Mouse (Mus musculus) forebrain, embryonic 13.5 days (tissue): ENCODE measurements around the gene Olfr1388. TPM values are rescaled to one million over a fixed set of nuclear protein-coding genes. Genes with fewer than 3 reads are reported as not detected.
"Not testable (repeated sequence)": the region's sequence is repeated elsewhere in the genome, so short reads cannot be mapped to it uniquely, and the experiment has no call there.

Experiments
- ATAC-seq: fragments of 200-750 bp; cut with Nextera tagmentation; 2 replicates; pipeline ENCODE4 v1.8.0; 2017
- H3K27ac ChIP-seq: fragments of 300-500 bp; sonication (generic); 2 replicates; pipeline ENCODE4 v1.5.1; 2015; ENCODE audit warnings: inconsistent platforms, mild to moderate bottlenecking, moderate library complexity
- H3K27me3 ChIP-seq: fragments of 300-500 bp; sonication (generic); 2 replicates; pipeline ENCODE4 v1.6.1; 2015; ENCODE audit warnings: mild to moderate bottlenecking, inconsistent platforms
- H3K36me3 ChIP-seq: fragments of 300-500 bp; sonication (generic); 2 replicates; pipeline ENCODE4 v1.6.1; 2015; ENCODE audit warnings: mild to moderate bottlenecking, inconsistent platforms; ENCODE audit not compliant: poor library complexity, severe bottlenecking
- H3K4me1 ChIP-seq: fragments of 300-500 bp; sonication (generic); 2 replicates; pipeline ENCODE4 v1.6.1; 2015; ENCODE audit warnings: inconsistent platforms
- H3K4me2 ChIP-seq: fragments of 300-500 bp; sonication (generic); 2 replicates; pipeline ENCODE4 v1.6.1; 2015; ENCODE audit warnings: inconsistent platforms, mild to moderate bottlenecking, moderate library complexity
- H3K4me3 ChIP-seq: fragments of 300-500 bp; sonication (generic); 2 replicates; pipeline ENCODE4 v1.5.1; 2015; ENCODE audit warnings: mild to moderate bottlenecking, inconsistent platforms
- H3K9ac ChIP-seq: fragments of 300-500 bp; sonication (generic); 2 replicates; pipeline ENCODE4 v1.6.1; 2015; ENCODE audit warnings: mild to moderate bottlenecking, inconsistent platforms
- H3K9me3 ChIP-seq: fragments of 300-500 bp; sonication (generic); replicated peaks from 2 replicates; pipeline ENCODE4 v1.6.1; 2016; ENCODE audit warnings: inconsistent platforms
- WGBS: fragments of 180-500 bp; shearing (Covaris S2); methylation state at CpG from one replicate; pipeline ENCODE4 v1.1.7; 2015; 5-methylcytosine and 5-hydroxymethylcytosine counted together
- polyA plus RNA-seq: library from polyadenylated mRNA; unstranded; fragments of >200 nt; fragmentation: Nextera tagmentation; extraction: Ambion mirVana; gene quantifications from 2 replicates; pipeline ENCODE4 v1.2.1, GENCODE M21; 2015

Gene Olfr1388
- 0.05 and 0.10 TPM in 2 replicates for polyA plus RNA-seq

- H3K4me3 ChIP-seq: no peak within 1 kb of the TSS
- peaks cover 3% of the 10 kb centered on the region; the same call in 1 of the 2 replicates for H3K9me3 ChIP-seq
- H3K36me3 ChIP-seq: no peaks in the 10 kb centered on the region
- H3K27me3 ChIP-seq: no peaks in the 10 kb centered on the region
- H3K4me1 ChIP-seq: no peaks in the 10 kb centered on the region
- H3K4me2 ChIP-seq: no peak within 1 kb of the TSS
- WGBS: 57% methylated on average over 3 of the region's 3 CpGs
- no peak within 1 kb of the TSS for H3K27ac ChIP-seq
- no peak for ATAC-seq
- H3K9ac ChIP-seq: no peak within 1 kb of the TSS
These were observed at the start of gene Olfr1388 for GRCm38 (mm10) chr11:49436411-49436810. Gene Olfr1388 (plus strand): TSS chr11:49436624.

DNA sequence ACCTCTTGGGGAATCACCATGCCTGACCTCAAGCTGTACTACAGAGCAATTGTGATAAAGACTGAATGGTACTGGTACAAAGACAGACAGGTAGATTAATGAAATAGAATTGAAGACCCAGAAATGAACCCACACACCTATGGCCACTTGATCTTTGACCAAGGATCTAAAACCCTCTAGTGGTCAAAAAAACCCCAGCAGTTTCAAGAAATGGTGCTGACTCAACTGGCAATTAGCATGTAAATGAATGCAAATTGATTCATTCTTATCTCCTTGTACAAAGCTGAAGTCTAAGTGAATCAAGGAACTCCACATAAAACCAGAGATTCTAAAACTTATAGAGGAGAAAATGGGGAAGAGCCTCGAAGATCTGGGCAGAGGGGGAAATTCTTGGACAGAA is 43.7 kb upstream of the Olfr1388 start:
- ATAC-seq, H3K27me3 ChIP-seq, H3K4me2 ChIP-seq, H3K27ac ChIP-seq, H3K9me3 ChIP-seq, H3K4me1 ChIP-seq, H3K9ac ChIP-seq, H3K36me3 ChIP-seq, H3K4me3 ChIP-seq: not testable (repeated sequence)
- WGBS: 80% methylated on average over 1 of the region's 1 CpGs

- H3K4me2 ChIP-seq: no peak overlapping the region
These were observed 29.6 kb upstream of the Olfr1388 start for GRCm38 (mm10) chr11:49406784-49407183.

DNA sequence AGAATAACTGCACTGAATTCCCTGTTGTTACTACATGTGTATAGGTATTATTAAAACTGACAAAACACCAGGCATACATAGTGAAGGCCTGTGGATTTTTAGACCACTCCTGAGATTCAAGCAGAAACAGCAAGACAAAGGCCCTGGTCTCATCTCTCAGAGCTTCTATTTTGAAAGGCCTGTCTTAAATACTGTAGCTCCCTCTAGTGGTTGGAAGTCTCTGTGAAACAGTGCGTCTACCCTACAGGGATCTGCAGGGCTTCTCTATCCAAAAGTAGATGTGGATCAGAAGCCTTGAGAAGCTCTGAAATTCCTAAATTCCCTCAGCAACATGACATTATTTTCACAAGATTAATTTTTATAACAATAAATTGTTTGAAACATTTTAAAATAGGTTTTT is 25.9 kb upstream of the Olfr1388 start:
- WGBS: 36% methylated on average over 1 of the region's 1 CpGs
- no peak overlapping the region for H3K27ac ChIP-seq
- no peak overlapping the region for H3K9ac ChIP-seq
- H3K36me3 ChIP-seq: no peaks in the 10 kb centered on the region
- H3K9me3 ChIP-seq: no peaks in the 10 kb centered on the region
- no peaks in the 10 kb centered on the region for H3K4me1 ChIP-seq
- no peak overlapping the region for H3K4me2 ChIP-seq
- ATAC-seq: no peak
- no peak overlapping the region for H3K4me3 ChIP-seq
- H3K27me3 ChIP-seq: no peaks in the 10 kb centered on the region

More at GRCm38 (mm10) chr11:49406784-49407183, 29.6 kb upstream of the Olfr1388 start:
- 83% methylated on average over 3 of the region's 3 CpGs for WGBS
- H3K36me3 ChIP-seq: no peaks in the 10 kb centered on the region
- H3K27ac ChIP-seq: no peak overlapping the region
- H3K9me3 ChIP-seq: no peaks in the 10 kb centered on the region
- no peak overlapping the region for H3K9ac ChIP-seq
- no peaks in the 10 kb centered on the region for H3K4me1 ChIP-seq
- no peaks in the 10 kb centered on the region for H3K27me3 ChIP-seq
- H3K4me3 ChIP-seq: no peak overlapping the region
- ATAC-seq: no peak

DNA sequence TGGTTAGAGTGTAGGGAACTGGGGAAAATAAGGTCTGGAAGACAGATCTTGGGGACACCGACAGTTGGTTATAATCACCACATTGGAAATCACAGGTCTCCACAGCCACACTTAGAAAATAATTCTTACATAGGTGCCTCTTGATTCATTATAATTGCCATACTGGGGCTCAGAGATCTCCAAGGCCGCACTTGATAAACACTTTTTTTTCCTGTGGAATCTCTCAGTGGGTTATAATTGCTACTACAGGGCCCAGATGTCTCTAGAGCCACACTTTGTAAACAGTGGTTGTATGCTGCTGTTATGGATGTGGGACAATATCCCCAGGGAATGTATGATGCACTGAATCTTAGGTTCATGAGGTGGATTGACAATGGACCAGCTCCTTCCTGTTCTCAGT is 13.7 kb upstream of the Olfr1388 start, which contains the start of gene Olfr1389:
Gene Olfr1389, plus strand, starts transcription at position 301 of the 400 bp plus-strand sequence.
- 95% methylated on average over 2 of the region's 2 CpGs for WGBS

DNA sequence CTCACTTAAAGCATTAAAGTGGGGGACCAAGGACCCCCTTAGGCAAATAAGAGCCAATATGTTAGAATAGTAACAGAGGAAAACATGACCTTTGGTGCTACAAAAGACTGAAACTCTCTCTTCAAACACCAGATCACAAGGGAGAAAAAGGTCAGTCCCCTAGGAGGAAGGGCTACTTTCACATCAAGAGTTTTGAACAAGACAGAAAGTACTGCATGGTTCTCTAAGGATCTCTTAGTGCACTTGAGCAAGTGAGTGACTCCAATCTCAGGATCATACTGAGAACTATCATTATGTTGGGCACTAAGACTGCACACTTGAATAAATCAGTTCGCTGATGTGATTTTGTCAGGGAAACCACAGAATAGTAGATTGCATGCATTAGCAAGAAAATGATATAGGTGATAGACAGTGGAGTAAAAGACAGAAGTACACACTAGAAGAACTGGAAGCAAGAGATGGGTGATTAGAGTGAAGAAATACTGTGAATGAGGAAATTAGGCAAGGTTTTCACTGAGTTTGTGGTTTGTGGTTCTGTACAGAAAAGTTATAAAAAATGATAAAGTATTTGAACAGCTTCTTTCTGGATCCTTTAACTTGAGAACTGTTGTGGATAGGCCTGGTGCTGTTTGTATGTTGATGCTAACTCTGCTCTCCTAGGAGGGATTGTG is 11.0 kb upstream of the Olfr1388 start:
- H3K9ac ChIP-seq: no peak overlapping the region
- no peak overlapping the region for H3K4me3 ChIP-seq
- H3K4me2 ChIP-seq: no peak overlapping the region
- H3K4me1 ChIP-seq: no peaks in the 10 kb centered on the region
- H3K27me3 ChIP-seq: no peaks in the 10 kb centered on the region
- no peak for ATAC-seq
- no peak overlapping the region for H3K27ac ChIP-seq
- no peaks in the 10 kb centered on the region for H3K9me3 ChIP-seq
- no peaks in the 10 kb centered on the region for H3K36me3 ChIP-seq
- 83% methylated on average over 1 of the region's 1 CpGs for WGBS

More for the DNA sequence above, 13.7 kb upstream of the Olfr1388 start, which contains the start of gene Olfr1389:
- Histone ChIP-seq H3K4me3 (no peak within 1 kb of the TSS), H3K9me3 (no peaks in the 10 kb centered on the region), H3K27me3 (no peaks in the 10 kb centered on the region), H3K9ac (no peak within 1 kb of the TSS), H3K27ac (no peak within 1 kb of the TSS), H3K36me3 (no peaks in the 10 kb centered on the region), H3K4me1 (no peaks in the 10 kb centered on the region), H3K4me2 (no peak within 1 kb of the TSS)
- ATAC-seq: no peak

DNA sequence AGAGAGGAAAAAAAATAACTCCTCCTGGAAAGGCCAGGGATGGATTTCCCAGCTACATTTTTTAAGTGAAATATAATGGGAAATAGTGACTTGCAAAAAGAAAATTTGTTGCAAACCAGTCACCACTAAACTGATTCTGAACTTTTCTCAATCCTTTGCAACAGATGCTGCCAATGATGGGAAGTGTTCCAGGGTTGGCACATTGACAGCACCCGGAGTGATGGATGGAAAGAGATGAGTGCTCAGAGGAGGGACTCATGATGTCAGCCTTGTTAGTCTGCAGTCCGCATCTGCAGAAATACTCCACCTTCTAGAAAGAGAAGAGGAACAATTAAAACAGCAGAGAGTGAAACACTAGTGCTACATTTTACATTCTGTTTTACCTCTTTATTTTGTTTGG is 6.8 kb upstream of the Olfr1388 start:
- Histone ChIP-seq H3K9ac (no peak overlapping the region), H3K4me1 (no peaks in the 10 kb centered on the region), H3K4me3 (no peak overlapping the region), H3K27ac (no peak overlapping the region), H3K4me2 (no peak overlapping the region), H3K27me3 (no peaks in the 10 kb centered on the region), H3K9me3 (peaks cover 3% of the 10 kb centered on the region; the same call in 1 of the 2 replicates), H3K36me3 (no peaks in the 10 kb centered on the region)
- no peak for ATAC-seq
- 86% methylated on average over 2 of the region's 2 CpGs for WGBS

- no peak for ATAC-seq
- Histone ChIP-seq H3K27ac (no peak within 1 kb of the TSS), H3K4me3 (no peak within 1 kb of the TSS), H3K36me3 (no peaks in the 10 kb centered on the region), H3K9ac (no peak within 1 kb of the TSS), H3K9me3 (no peaks in the 10 kb centered on the region), H3K4me1 (no peaks in the 10 kb centered on the region), H3K4me2 (no peak within 1 kb of the TSS), H3K27me3 (no peaks in the 10 kb centered on the region)
- 79% methylated on average over 1 of the region's 1 CpGs for WGBS
These were observed 18.6 kb downstream of the Olfr1388 start, which contains the start of gene Olfr1387 for GRCm38 (mm10) chr11:49455043-49455442. Gene Olfr1387 (plus strand): TSS chr11:49455343.

DNA sequence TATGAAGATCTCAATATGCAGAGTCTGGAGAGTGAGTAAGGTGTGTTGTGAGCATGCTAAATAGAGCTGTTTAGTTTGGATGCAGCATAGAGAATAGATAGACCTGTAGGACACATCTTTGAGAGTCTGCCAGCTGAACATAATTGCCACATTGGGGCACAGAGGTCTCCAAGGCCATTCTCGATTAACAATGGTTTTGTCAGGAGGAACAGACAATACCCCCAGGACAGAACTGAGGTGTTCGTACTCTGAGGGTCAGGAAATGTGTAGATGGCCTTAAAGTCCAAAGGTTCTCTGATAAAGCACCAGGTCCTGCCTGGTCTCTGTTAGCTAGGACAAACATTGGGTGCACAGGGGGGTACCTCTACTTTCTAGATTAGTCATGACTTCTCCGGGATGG is 28.3 kb downstream of the Olfr1388 start, which contains the start of gene Olfr1386:
Gene Olfr1386, plus strand, starts transcription at position 301 of the 400 bp plus-strand sequence.
- H3K36me3 ChIP-seq, H3K9me3 ChIP-seq, H3K4me3 ChIP-seq, H3K4me2 ChIP-seq, H3K9ac ChIP-seq, H3K27me3 ChIP-seq, H3K4me1 ChIP-seq, ATAC-seq, H3K27ac ChIP-seq: not testable (repeated sequence)
- WGBS: 84% methylated on average over 3 of the region's 3 CpGs

- ATAC-seq: no peak
- WGBS: 75% methylated on average over 4 of the region's 4 CpGs
- Histone ChIP-seq H3K4me3 (no peak overlapping the region), H3K4me1 (no peaks in the 10 kb centered on the region), H3K9me3 (no peaks in the 10 kb centered on the region), H3K36me3 (no peaks in the 10 kb centered on the region), H3K27ac (no peak overlapping the region), H3K4me2 (no peak overlapping the region), H3K9ac (no peak overlapping the region), H3K27me3 (no peaks in the 10 kb centered on the region)
These were observed 49.5 kb downstream of the Olfr1388 start for GRCm38 (mm10) chr11:49485973-49486372.

- not testable (repeated sequence) for H3K27ac ChIP-seq, H3K4me1 ChIP-seq, H3K27me3 ChIP-seq, ATAC-seq, H3K4me2 ChIP-seq, H3K4me3 ChIP-seq, H3K9me3 ChIP-seq, H3K36me3 ChIP-seq, H3K9ac ChIP-seq
- 76% methylated on average over 1 of the region's 1 CpGs for WGBS
These were observed 52.3 kb downstream of the Olfr1388 start, which contains the start of gene Olfr1385 for GRCm38 (mm10) chr11:49488770-49489169. Gene Olfr1385 (plus strand): TSS chr11:49489070.
